In genomic region chr10:76906434-76906833, GRCm38 (mm10) we compare ENCODE assay signal across 9 mouse cellular contexts. TPM values are rescaled to one million over a fixed set of nuclear protein-coding genes. Genes with fewer than 3 reads are reported as not detected.
A peak's percentile ranks its signal among the peaks of the same experiment; 100 is the strongest.
DNase-seq lines count a peak whose midpoint lies in the region; ATAC-seq lines count a peak whose summit lies in the region.
"Had no signal": no experiment of that assay in that cellular context is flagged by ENCODE, and none has a peak within 500 bp of the region (broad histone marks: within the 10 kb centered on the region; RNA-seq: fewer than 3 reads in every experiment).

No protein-coding gene starts in this region.

- peak overlapping the region; percentile 23 for H3K4me3 ChIP-seq in kidney, embryonic 15.5 days (replicated peaks)
- H3K4me3 ChIP-seq: embryonic facial prominence, embryonic 13.5 days had no signal

- H3K4me2 ChIP-seq in kidney, embryonic 15.5 days = peak overlapping the region; percentile 55
- H3K4me2 ChIP-seq: embryonic facial prominence, embryonic 13.5 days had no signal

- H3K9ac ChIP-seq in kidney, embryonic 15.5 days = 0 out of 2 replicates have a peak overlapping the region, but pooled peaks have one; percentile 5
- H3K9ac ChIP-seq: embryonic facial prominence, embryonic 13.5 days had no signal

- H3K9me3 ChIP-seq in kidney, embryonic 15.5 days (replicated peaks) = no peaks in the 10 kb centered on the region
- H3K9me3 ChIP-seq: embryonic facial prominence, embryonic 13.5 days had no signal

- ATAC-seq in kidney, embryonic 15.5 days (replicated peaks; ENCODE audit: low FRiP score) = peak; percentile 67

- H3K4me1 ChIP-seq in kidney, embryonic 15.5 days = peaks cover 47% of the 10 kb centered on the region

- H3K27me3 ChIP-seq in kidney, embryonic 15.5 days = no peaks in the 10 kb centered on the region
- H3K27me3 ChIP-seq: embryonic facial prominence, embryonic 13.5 days had no signal

- WGBS in kidney, embryonic 15.5 days = 14% methylated on average over 10 of the region's 10 CpGs

- H3K36me3 ChIP-seq in kidney, embryonic 15.5 days = no peaks in the 10 kb centered on the region
- H3K36me3 ChIP-seq: embryonic facial prominence, embryonic 13.5 days had no signal

- H3K27ac ChIP-seq in kidney, embryonic 15.5 days = peak overlapping the region; percentile 70

- peak; percentile 25 for DNase-seq in adrenal gland, postnatal 10 days
- DNase-seq in adrenal gland, postnatal 25 days = no peak
- DNase-seq in MN1 (ENCODE audit: low spot score) = peak; percentile 63
- DNase-seq in lung, postnatal 36 days = peak; percentile 56
- DNase-seq in urinary bladder, adult 18-20 months (ENCODE audit: low spot score in 2 of 2) = no peak
- DNase-seq in left cerebral cortex, adult 18-20 months (ENCODE audit: low spot score in 2 of 2) = no peak
- no peak for DNase-seq in layer of hippocampus, postnatal 14 days (ENCODE audit: low spot score in 2 of 2)

RNA-seq across cellular contexts. Expression of gene Pcbp3, which starts 55.3 kb away (rescaled TPM):
- 10 to 100 TPM; 35.4 to 48.2 TPM for total RNA-seq in adrenal gland, postnatal 10 days (2021)
- total RNA-seq in adrenal gland, postnatal 25 days (2021) = 27.3 and 31.6 TPM in 2 replicates
- polyA plus RNA-seq in kidney, embryonic 15.5 days (2015; fragmentation: Nextera tagmentation; extraction: Ambion mirVana) = 45.4 and 53.0 TPM in 2 replicates
- 10 to 100 TPM; 60.0 to 65.1 TPM for total RNA-seq in left cerebral cortex, adult 18-20 months (2021)
- 10 to 100 TPM; 59.8 to 72.3 TPM for total RNA-seq in layer of hippocampus, postnatal 14 days (2021)

Comparison
In these comparisons a context has a peak if more than half of its experiments do, and no peak if none do; other contexts are left out.
1. DNase-seq: peak in adrenal gland, postnatal 10 days (single experiment), MN1 (single experiment) and lung, postnatal 36 days (single experiment); none in adrenal gland, postnatal 25 days (single experiment), urinary bladder, adult 18-20 months (0 of 2), left cerebral cortex, adult 18-20 months (0 of 2) and layer of hippocampus, postnatal 14 days (0 of 2).